Mouse (Mus musculus): Measurements from ENCODE around the gene Pdcd2l. TPM values are rescaled to one million over a fixed set of nuclear protein-coding genes. Genes with fewer than 3 reads are reported as not detected.

The Pdcd2l gene
- polyA plus RNA-seq, 1 experiment from 2014 or later = 82.7 TPM

GRCm38 (mm10) chr7:34167766-34168469 is 28.5 kb downstream of the Pdcd2l start:
- Histone ChIP-seq H3K9me3 (no peaks in the 10 kb centered on the region), H3K27ac (peak overlapping the region; percentile 91), H3K9ac (peak overlapping the region; percentile 96), H3K4me1 (replicated peaks) (peaks cover 13% of the 10 kb centered on the region), H3K4me3 (peak overlapping the region; percentile 91), H3K27me3 (no peaks in the 10 kb centered on the region), H3K4me2 (peak overlapping the region; percentile 93), H3K36me3 (peaks cover 22% of the 10 kb centered on the region)
- WGBS = under 1% methylated on average over 54 of the region's 54 CpGs
- ATAC-seq (ENCODE audit: low FRiP score) = peak; percentile 88

- no peak overlapping the region for H3K27ac ChIP-seq
- WGBS = 57% methylated on average over 4 of the region's 4 CpGs
- H3K4me2 ChIP-seq = peak overlapping the region; percentile 33; the same call in 1 of the 2 replicates
- H3K9me3 ChIP-seq = no peaks in the 10 kb centered on the region
- no peak overlapping the region for H3K4me3 ChIP-seq
- peaks cover 33% of the 10 kb centered on the region for H3K36me3 ChIP-seq
- ATAC-seq (ENCODE audit: low FRiP score) = no peak
- no peaks in the 10 kb centered on the region for H3K27me3 ChIP-seq
- H3K9ac ChIP-seq = no peak overlapping the region
- peaks cover 13% of the 10 kb centered on the region for H3K4me1 ChIP-seq (replicated peaks)
Measured at GRCm38 (mm10) chr7:34166850-34167249, 29.6 kb downstream of the Pdcd2l start.

- no peak overlapping the region for H3K9ac ChIP-seq
- ATAC-seq (ENCODE audit: low FRiP score) = no peak
- no peak overlapping the region for H3K27ac ChIP-seq
Measured at GRCm38 (mm10) chr7:34165999-34166398, 30.5 kb downstream of the Pdcd2l start.

GRCm38 (mm10) chr7:34164671-34165070 is 31.8 kb downstream of the Pdcd2l start:
- peaks cover 53% of the 10 kb centered on the region for H3K36me3 ChIP-seq
- no peak overlapping the region for H3K4me3 ChIP-seq
- H3K9ac ChIP-seq = no peak overlapping the region
- no peaks in the 10 kb centered on the region for H3K9me3 ChIP-seq
- H3K27ac ChIP-seq = no peak overlapping the region
- 93% methylated on average over 7 of the region's 7 CpGs for WGBS
- H3K4me1 ChIP-seq (replicated peaks) = peaks cover 13% of the 10 kb centered on the region
- H3K27me3 ChIP-seq = no peaks in the 10 kb centered on the region
- no peak overlapping the region for H3K4me2 ChIP-seq
- no peak for ATAC-seq (ENCODE audit: low FRiP score)

More at GRCm38 (mm10) chr7:34165999-34166398, 30.5 kb downstream of the Pdcd2l start:
- Histone ChIP-seq H3K9me3 (no peaks in the 10 kb centered on the region), H3K4me1 (replicated peaks) (peaks cover 13% of the 10 kb centered on the region), H3K27me3 (no peaks in the 10 kb centered on the region), H3K36me3 (peaks cover 41% of the 10 kb centered on the region), H3K4me3 (no peak overlapping the region), H3K4me2 (no peak overlapping the region)
- 88% methylated on average over 3 of the region's 3 CpGs for WGBS

- no peak overlapping the region for H3K27ac ChIP-seq
- H3K4me2 ChIP-seq = no peak overlapping the region
- no peak overlapping the region for H3K4me3 ChIP-seq
- no peaks in the 10 kb centered on the region for H3K9me3 ChIP-seq
- no peak for ATAC-seq (ENCODE audit: low FRiP score)
- H3K27me3 ChIP-seq = no peaks in the 10 kb centered on the region
- H3K36me3 ChIP-seq = peaks cover 94% of the 10 kb centered on the region
- WGBS = 95% methylated on average over 3 of the region's 3 CpGs
- no peak overlapping the region for H3K9ac ChIP-seq
- H3K4me1 ChIP-seq (replicated peaks) = no peaks in the 10 kb centered on the region
Measured at GRCm38 (mm10) chr7:34159167-34159566, 37.3 kb downstream of the Pdcd2l start.

- no peaks in the 10 kb centered on the region for H3K4me1 ChIP-seq (replicated peaks)
- no peak for ATAC-seq (ENCODE audit: low FRiP score)
- no peak overlapping the region for H3K4me2 ChIP-seq
- H3K27ac ChIP-seq = no peak overlapping the region
- H3K9me3 ChIP-seq = no peaks in the 10 kb centered on the region
- 97% methylated on average over 3 of the region's 3 CpGs for WGBS
- H3K9ac ChIP-seq = no peak overlapping the region
- H3K27me3 ChIP-seq = no peaks in the 10 kb centered on the region
- no peak overlapping the region for H3K4me3 ChIP-seq
- H3K36me3 ChIP-seq = peaks cover 96% of the 10 kb centered on the region
Measured at GRCm38 (mm10) chr7:34157994-34158393, 38.5 kb downstream of the Pdcd2l start.

- H3K9ac ChIP-seq = no peak overlapping the region
- no peak for ATAC-seq (ENCODE audit: low FRiP score)
- peaks cover 98% of the 10 kb centered on the region for H3K36me3 ChIP-seq
- no peaks in the 10 kb centered on the region for H3K4me1 ChIP-seq (replicated peaks)
- 0 out of 2 replicates have a peak, but pooled peaks cover 3% of the 10 kb centered on the region for H3K9me3 ChIP-seq
- H3K4me3 ChIP-seq = no peak overlapping the region
- no peaks in the 10 kb centered on the region for H3K27me3 ChIP-seq
- no peak overlapping the region for H3K27ac ChIP-seq
- WGBS = 93% methylated on average over 4 of the region's 4 CpGs
- no peak overlapping the region for H3K4me2 ChIP-seq
Measured at GRCm38 (mm10) chr7:34147193-34147592, 49.3 kb downstream of the Pdcd2l start.

- H3K27me3 ChIP-seq = no peaks in the 10 kb centered on the region
- H3K4me3 ChIP-seq = no peak overlapping the region
- no peaks in the 10 kb centered on the region for H3K9me3 ChIP-seq
- 97% methylated on average over 13 of the region's 13 CpGs for WGBS
- H3K9ac ChIP-seq = no peak overlapping the region
- peaks cover 62% of the 10 kb centered on the region for H3K36me3 ChIP-seq
- no peaks in the 10 kb centered on the region for H3K4me1 ChIP-seq (replicated peaks)
- H3K27ac ChIP-seq = no peak overlapping the region
- no peak overlapping the region for H3K4me2 ChIP-seq
- no peak for ATAC-seq (ENCODE audit: low FRiP score)
Measured at GRCm38 (mm10) chr7:34141123-34141522, 55.3 kb downstream of the Pdcd2l start.

GRCm38 (mm10) chr7:34139493-34139892 is 57.0 kb downstream of the Pdcd2l start:
- Histone ChIP-seq H3K4me3 (no peak overlapping the region), H3K27ac (no peak overlapping the region), H3K9me3 (no peaks in the 10 kb centered on the region), H3K9ac (no peak overlapping the region), H3K36me3 (peaks cover 47% of the 10 kb centered on the region), H3K4me2 (no peak overlapping the region), H3K4me1 (replicated peaks) (no peaks in the 10 kb centered on the region), H3K27me3 (no peaks in the 10 kb centered on the region)
- 90% methylated on average over 6 of the region's 6 CpGs for WGBS
- no peak for ATAC-seq (ENCODE audit: low FRiP score)

Other genes starting within 250 kb of the Pdcd2l start
- not detected in 2 replicates for gene Scgb2b27, start 182.7 kb downstream of the Pdcd2l start, polyA plus RNA-seq (2015; fragmentation: Nextera tagmentation; extraction: Ambion mirVana)
- gene Scgb1b27, start 175.2 kb downstream of the Pdcd2l start, polyA plus RNA-seq (2015; fragmentation: Nextera tagmentation; extraction: Ambion mirVana) = not detected in 2 replicates
- not detected in 2 replicates for gene Scgb1b30, start 101.2 kb downstream of the Pdcd2l start, polyA plus RNA-seq (2015; fragmentation: Nextera tagmentation; extraction: Ambion mirVana)
- gene Wtip, start 63.4 kb downstream of the Pdcd2l start, polyA plus RNA-seq (2015; fragmentation: Nextera tagmentation; extraction: Ambion mirVana) = 3.1 and 4.6 TPM in 2 replicates
- 195 and 198 TPM in 2 replicates for gene Uba2, start 27.1 kb downstream of the Pdcd2l start, polyA plus RNA-seq (2015; fragmentation: Nextera tagmentation; extraction: Ambion mirVana)
- 216 TPM in 2 replicates for gene Gpi1, start 33.7 kb upstream of the Pdcd2l start, polyA plus RNA-seq (2015; fragmentation: Nextera tagmentation; extraction: Ambion mirVana)
- not detected in 2 replicates for gene Gm6096, start 54.4 kb upstream of the Pdcd2l start, polyA plus RNA-seq (2015; fragmentation: Nextera tagmentation; extraction: Ambion mirVana)
- 32.1 and 34.4 TPM in 2 replicates for gene 4931406P16Rik, start 116.9 kb upstream of the Pdcd2l start, polyA plus RNA-seq (2015; fragmentation: Nextera tagmentation; extraction: Ambion mirVana)
- 67.3 and 68.1 TPM in 2 replicates for gene Lsm14a, start 196.7 kb upstream of the Pdcd2l start, polyA plus RNA-seq (2015; fragmentation: Nextera tagmentation; extraction: Ambion mirVana)